Mouse (Mus musculus): ENCODE measurements at regions not wholly inside any gene's neighbourhood (a gene's known extent, or its start where the extent isn't known, plus 50 kb on each side); places are given as distances from the start of the nearest gene placed in this dataset.

DNA sequence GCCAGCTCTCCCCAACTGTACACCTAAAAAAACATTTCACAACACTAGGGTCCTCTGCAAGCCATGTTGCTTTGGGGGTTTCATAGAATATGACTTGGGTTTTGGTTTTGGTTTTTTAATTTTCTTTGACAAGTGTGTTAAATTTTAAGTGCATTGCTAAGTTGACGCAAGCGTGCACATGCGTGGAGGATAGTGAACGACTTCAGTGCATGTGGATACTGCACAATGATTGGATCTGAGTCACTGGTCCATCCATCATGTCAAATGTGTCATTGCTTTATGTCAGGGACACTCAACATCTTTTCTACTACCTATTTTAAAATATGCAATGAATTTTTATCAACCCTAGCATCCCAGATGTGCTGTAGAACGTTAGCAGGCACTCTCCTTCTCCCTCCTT lies 134.5 kb upstream of the Pum3 start:
- no peak for DNase-seq (ENCODE audit: low spot score)

GRCm38 (mm10) chr19:27563592-27563991 lies 134.0 kb upstream of the Pum3 start:
- DNase-seq (ENCODE audit: low spot score): no peak

DNA sequence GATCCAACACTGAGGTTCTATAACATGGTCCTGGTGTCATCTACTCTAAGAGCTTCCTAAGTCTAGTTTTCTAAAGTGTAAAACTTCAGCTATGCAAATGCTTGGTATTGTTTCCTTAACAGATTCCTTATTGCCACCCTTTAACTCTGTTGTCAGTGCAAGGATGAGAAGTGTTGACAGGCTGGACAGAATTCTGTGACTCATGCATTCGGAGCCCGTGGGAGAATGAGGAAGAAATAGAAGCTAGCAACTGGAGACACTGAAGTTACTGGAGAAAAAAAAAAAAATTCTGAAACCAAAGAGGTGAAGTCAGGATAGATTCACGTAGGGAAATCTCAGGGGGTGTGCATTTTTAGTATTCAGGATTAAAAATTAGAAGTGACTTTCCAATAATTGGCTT lies 128.6 kb upstream of the Pum3 start:
- no peak for DNase-seq (ENCODE audit: low spot score)

- DNase-seq (ENCODE audit: low spot score): no peak
Observed at GRCm38 (mm10) chr19:27556697-27557096, 127.1 kb upstream of the Pum3 start.

DNA sequence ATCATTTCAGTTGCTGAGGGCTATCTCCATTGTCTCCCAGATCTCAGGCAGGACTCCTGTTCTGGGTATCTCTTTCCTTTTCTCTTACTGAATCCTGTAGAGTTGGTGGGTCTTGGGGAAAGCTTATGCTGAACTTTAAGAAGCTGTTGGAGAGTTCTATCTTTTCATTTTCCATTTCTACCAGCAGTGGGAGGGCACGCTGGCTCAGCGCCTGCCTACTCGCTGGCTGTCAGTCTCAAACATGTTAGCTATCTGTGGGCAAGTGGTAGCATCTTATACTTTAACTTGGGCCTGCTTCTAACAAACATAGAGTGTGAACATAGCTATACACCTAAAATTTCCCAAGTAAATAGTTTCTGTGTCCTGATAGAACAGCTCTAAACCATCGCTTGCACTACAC lies 125.2 kb upstream of the Pum3 start:
- DNase-seq (ENCODE audit: low spot score): no peak

DNA sequence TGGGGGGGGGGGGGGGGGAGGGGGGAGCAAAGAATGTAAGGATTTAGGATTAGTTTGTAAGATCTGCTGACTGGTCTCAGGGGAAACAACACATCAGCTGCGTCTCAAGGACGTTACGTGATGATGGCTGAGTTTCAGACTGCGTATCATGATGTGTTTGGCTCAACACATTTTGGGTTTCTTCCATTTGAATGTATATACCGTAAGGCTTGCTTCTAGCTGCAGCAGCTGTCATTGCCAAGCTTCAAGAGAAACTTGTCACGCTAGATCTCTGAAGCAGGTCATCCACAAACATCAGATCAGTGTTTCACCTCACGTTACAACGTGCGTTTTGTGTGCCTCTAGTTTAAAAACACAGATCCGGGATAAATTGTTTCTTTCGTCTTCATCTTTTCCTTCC lies 123.6 kb upstream of the Pum3 start:
- no peak for DNase-seq (ENCODE audit: low spot score)

GRCm38 (mm10) chr19:27537746-27538145 lies 108.1 kb upstream of the Pum3 start:
- DNase-seq (ENCODE audit: low spot score): no peak

- no peak for DNase-seq (ENCODE audit: low spot score)
Observed at GRCm38 (mm10) chr19:27537066-27537465, 107.4 kb upstream of the Pum3 start.

DNA sequence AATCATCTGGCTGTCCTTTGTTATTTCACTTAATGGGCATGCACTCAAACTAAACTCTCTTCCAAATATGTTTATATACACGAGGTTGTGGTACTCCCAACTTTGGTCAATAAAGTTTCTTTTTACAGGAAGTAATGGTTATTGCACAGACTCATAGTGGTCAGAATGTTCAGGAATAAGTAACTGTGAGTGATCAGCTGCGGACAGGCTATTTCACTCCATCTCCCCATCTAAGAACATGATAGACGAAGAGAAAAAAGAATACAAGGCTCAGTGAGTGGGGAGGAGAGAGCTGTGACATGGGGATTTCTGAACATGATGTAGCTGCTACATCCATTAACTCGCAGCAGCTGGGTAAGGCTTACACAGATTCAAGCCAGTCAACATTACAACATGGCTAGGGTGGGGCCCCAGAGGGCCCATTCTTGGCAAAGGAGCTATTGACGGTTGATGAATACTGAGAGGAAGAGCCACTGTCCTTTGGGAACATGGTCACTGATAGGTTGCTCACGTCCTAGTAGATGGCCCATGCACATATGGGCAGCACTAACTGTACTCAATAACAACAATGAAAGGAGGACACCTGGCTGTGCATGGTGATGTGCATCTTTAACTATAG lies 98.4 kb upstream of the Pum3 start:
- DNase-seq (ENCODE audit: low spot score): no peak

DNA sequence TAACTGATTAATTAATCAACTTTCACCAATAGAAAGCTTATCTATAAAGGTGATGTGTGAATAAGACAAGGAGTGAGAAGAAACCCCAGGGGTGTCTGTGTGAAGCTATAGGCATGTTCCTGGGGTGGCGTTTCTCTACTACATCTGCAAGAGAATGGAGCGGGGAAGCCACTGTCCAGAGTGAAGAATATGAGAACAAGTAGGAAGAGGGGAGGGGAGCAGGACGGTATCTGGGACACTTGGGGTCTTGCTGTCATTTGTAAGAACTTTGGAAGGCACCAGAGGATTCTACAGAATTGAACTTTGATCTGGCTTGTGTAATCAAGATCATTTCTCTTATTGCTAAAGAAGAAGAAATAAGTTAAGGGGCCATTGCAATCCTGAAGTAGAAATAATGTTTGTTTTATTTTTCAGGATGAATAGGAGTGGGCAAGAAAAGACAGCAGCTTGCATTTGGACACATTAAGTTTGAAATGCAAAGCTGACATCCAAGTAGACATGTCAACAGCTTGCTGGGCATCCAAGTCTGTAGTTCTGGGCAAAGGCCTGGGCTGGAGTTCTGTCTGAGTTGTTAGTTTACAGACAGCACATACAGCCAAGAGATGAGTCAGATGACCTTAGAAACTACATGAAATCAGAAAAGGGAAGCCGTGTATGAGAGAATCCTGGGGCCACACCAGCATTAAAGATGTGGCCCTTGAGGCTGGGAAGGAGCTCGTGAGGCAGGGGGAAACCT lies 89.9 kb upstream of the Pum3 start:
- no peak for DNase-seq (ENCODE audit: low spot score)

- DNase-seq (ENCODE audit: low spot score): no peak
Observed at GRCm38 (mm10) chr19:27514267-27514666, 84.6 kb upstream of the Pum3 start.

DNA sequence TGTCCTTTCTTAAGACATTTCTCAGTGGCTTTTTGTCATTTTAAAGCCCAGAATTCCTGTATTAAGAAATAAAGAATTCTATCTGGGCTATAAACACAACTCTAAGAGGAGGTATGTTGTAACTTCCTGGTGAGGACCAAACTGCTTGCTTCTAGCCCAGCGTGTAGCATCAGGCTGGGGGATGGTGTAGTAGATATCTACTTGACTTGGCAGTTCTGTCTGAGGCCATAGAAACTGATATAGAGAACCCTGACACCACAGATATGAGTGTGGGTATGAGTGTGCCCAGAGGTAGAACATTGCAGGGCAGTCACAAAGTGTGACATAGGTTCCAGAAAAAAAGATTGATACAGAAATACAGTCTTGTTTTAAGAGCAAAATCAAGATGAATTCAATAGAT lies 83.9 kb upstream of the Pum3 start:
- DNase-seq (ENCODE audit: low spot score): no peak

- no peak for DNase-seq (ENCODE audit: low spot score)
Observed at GRCm38 (mm10) chr19:27511340-27511739, 81.7 kb upstream of the Pum3 start.

DNA sequence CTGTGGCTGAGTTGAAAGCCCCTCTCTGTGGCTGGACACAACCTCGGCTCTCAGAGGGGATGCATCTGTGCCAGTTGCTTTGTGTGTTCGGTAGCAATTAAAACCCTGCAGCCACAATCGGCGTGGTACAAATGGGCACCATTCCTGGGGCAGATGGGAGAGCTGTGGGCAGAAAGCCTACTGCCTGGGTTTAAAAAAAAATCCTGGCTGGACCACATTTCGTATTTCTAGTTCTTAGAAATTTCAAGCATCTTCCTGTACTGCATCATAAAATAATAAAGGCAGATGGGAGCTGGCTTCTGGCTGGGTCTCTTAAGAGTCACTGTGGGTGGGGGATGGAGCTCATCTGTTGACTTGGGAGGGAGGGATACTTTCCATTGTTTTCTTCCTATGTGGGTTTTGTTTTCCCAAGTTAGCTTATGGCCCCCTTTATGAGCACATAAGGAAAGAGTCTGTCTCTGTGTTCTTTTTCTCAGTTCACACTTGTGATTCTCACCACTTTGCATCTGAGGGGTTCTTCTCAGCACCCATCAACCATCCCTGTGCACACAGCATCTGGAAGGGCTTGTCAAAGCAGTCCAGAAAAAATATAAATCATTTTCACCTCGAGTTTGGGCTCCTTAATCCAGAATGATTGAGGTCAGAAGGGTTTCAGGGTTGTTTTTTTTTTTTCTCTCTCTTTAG lies 80.5 kb upstream of the Pum3 start:
- DNase-seq (ENCODE audit: low spot score): no peak

DNA sequence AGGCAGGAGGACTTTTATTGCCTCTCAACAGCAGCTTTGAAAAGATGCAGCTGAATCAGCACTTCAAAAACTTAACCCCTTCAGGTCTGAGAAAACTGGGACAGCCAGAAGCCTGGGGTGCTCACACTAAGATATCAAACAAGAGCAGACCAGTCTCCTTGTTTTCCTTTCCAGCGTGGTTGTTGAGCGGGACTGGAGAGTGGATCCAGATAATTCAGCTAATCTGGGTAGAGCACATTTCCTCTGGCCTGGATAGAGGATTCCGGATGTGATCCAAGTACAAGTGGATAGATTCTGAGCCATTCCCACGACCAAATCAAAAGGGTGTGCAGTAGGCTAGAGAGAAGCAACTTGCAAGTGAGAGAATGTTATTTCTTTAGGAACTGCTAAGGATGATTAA lies 68.7 kb upstream of the Pum3 start:
- DNase-seq (ENCODE audit: low spot score): no peak

- peak; percentile 57 for DNase-seq (ENCODE audit: low spot score)
Observed at GRCm38 (mm10) chr19:27492468-27492867, 62.8 kb upstream of the Pum3 start.

DNA sequence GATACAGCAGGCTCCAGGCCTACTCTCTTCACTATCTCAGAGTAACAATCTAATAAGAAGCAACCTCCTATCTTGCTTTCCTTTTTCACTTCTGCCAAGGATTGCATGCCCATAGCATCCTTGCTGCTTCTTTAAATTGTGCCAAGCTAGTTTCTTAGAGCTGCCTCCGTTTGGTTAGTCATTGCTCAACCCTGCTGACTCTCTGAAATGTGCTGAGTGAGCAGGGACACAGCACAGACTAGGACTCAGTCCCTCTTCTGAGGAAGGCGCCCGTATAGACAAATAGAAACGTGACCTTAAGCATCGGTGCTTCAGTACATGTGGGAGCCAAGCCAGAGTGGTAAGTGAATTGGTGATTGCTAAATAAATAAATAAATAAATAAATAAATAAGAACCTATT lies 62.2 kb upstream of the Pum3 start:
- DNase-seq (ENCODE audit: low spot score): no peak

GRCm38 (mm10) chr19:27489053-27489452 lies 59.4 kb upstream of the Pum3 start:
- DNase-seq (ENCODE audit: low spot score): no peak
